Mouse (Mus musculus): ENCODE results near the gene Dach2. TPM values are rescaled to one million over a fixed set of nuclear protein-coding genes. Genes with fewer than 3 reads are reported as not detected.

Dach2 gene
- polyA plus RNA-seq, 1 experiment from 2014 or later: 5.5 TPM

- no peak; the same call in 1 of the 2 replicates for ATAC-seq
- Histone ChIP-seq H3K27ac (no peak overlapping the region), H3K9me3 (replicated peaks) (no peaks in the 10 kb centered on the region), H3K4me1 (no peaks in the 10 kb centered on the region), H3K36me3 (ENCODE audit: poor library complexity, severe bottlenecking) (no peaks in the 10 kb centered on the region), H3K4me3 (no peak overlapping the region), H3K4me2 (no peak overlapping the region), H3K9ac (no peak overlapping the region), H3K27me3 (no peaks in the 10 kb centered on the region)
- WGBS: 26% methylated on average over 2 of the region's 2 CpGs
Measured at GRCm38 (mm10) chrX:113687163-113687562, 389.9 kb downstream of the Dach2 start.

DNA sequence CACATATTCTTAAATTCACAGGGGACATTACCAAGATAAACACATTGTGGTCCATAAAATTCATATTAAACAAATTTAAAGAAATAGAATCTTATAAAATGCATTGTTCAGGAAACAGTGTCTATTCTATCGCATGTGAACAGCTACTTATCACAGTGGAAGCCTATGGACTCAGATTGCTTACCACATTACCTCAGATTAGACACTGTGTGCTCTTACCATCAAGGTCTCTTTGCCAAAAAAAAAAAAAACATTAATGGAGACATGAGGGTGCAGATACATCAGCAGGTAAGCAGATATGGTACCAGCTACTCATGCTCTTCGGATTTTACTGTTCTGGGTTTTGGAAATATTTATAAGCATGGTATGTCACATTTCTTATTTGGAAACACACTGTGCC lies 415.1 kb downstream of the Dach2 start:
- no peaks in the 10 kb centered on the region for H3K27me3 ChIP-seq
- H3K4me2 ChIP-seq: no peak overlapping the region
- no peaks in the 10 kb centered on the region for H3K36me3 ChIP-seq (ENCODE audit: poor library complexity, severe bottlenecking)
- H3K4me3 ChIP-seq: no peak overlapping the region
- ATAC-seq: no peak
- WGBS: 89% methylated on average over 2 of the region's 2 CpGs
- H3K27ac ChIP-seq: no peak overlapping the region
- no peaks in the 10 kb centered on the region for H3K4me1 ChIP-seq
- H3K9me3 ChIP-seq (replicated peaks): no peaks in the 10 kb centered on the region
- no peak overlapping the region for H3K9ac ChIP-seq

DNA sequence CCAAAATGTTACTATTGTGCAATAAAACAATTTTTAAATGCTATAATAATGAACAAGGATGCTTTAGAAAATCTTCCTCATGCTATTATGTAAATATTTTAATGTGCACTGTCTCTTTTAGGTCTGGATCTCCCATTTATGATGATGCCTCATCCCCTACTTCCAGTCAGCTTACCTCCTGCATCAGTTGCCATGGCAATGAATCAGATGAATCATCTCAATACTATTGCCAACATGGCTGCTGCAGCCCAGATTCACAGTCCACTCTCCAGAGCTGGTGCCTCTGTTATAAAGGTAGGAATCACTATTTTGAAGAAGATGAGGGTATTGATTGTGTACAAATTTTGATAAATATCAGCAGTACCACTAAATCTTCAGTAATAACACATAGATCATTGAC lies 426.8 kb downstream of the Dach2 start:
- no peak for ATAC-seq
- Histone ChIP-seq H3K36me3 (ENCODE audit: poor library complexity, severe bottlenecking) (no peaks in the 10 kb centered on the region), H3K27ac (no peak overlapping the region), H3K4me2 (no peak overlapping the region), H3K4me1 (no peaks in the 10 kb centered on the region), H3K9me3 (replicated peaks) (no peaks in the 10 kb centered on the region), H3K27me3 (no peaks in the 10 kb centered on the region), H3K4me3 (no peak overlapping the region), H3K9ac (no peak overlapping the region)

DNA sequence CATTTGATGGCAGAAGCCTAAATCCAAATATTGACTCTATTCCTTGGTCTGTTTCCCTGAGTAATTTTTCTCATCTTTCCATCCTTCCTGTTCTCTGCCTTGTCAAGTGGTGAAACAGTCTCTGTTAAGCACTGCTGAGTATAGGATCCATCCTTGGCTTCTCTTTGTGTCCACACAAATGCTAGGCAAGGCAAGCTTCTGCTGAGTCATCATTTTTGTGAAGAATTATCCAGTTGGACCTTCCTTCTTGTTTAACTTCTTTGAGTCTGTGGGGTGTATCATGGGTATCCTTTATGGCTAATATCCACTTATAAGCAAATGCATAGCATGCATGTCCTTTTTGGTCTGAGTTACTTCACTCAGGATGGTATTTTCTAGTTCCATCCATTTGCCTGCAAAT lies 449.8 kb downstream of the Dach2 start:
- H3K9ac ChIP-seq: no peak overlapping the region
- no peaks in the 10 kb centered on the region for H3K27me3 ChIP-seq
- no peaks in the 10 kb centered on the region for H3K4me1 ChIP-seq

DNA sequence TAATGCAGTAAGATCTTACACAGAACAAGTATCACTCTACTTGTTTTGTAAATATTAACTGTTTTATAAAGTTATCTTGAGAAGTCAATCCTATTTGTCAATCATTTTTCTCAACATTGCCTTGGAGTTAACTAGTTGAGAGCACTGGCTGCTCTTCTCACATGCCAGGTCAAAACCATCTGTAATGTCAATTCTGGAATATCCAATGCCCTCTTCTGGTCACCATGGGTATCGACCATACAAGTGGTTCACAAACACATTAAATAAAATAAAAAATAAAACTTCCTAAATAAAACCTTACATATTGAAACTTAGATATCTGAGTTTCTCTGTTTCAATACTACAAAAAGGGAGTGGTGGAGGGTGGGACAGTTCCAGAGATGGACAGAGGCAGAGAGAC lies 495.0 kb downstream of the Dach2 start:
- WGBS: 18% methylated on average over 1 of the region's 1 CpGs
- no peaks in the 10 kb centered on the region for H3K27me3 ChIP-seq
- no peaks in the 10 kb centered on the region for H3K4me1 ChIP-seq
- no peaks in the 10 kb centered on the region for H3K36me3 ChIP-seq (ENCODE audit: poor library complexity, severe bottlenecking)
- no peaks in the 10 kb centered on the region for H3K9me3 ChIP-seq (replicated peaks)
- no peak overlapping the region for H3K9ac ChIP-seq
- ATAC-seq: no peak
- H3K4me3 ChIP-seq: no peak overlapping the region
- no peak overlapping the region for H3K4me2 ChIP-seq
- no peak overlapping the region for H3K27ac ChIP-seq

More for the DNA sequence above, 449.8 kb downstream of the Dach2 start:
- H3K9me3 ChIP-seq (replicated peaks): no peaks in the 10 kb centered on the region
- ATAC-seq: no peak
- H3K4me3 ChIP-seq: no peak overlapping the region
- H3K27ac ChIP-seq: no peak overlapping the region
- H3K4me2 ChIP-seq: no peak overlapping the region
- H3K36me3 ChIP-seq (ENCODE audit: poor library complexity, severe bottlenecking): no peaks in the 10 kb centered on the region

DNA sequence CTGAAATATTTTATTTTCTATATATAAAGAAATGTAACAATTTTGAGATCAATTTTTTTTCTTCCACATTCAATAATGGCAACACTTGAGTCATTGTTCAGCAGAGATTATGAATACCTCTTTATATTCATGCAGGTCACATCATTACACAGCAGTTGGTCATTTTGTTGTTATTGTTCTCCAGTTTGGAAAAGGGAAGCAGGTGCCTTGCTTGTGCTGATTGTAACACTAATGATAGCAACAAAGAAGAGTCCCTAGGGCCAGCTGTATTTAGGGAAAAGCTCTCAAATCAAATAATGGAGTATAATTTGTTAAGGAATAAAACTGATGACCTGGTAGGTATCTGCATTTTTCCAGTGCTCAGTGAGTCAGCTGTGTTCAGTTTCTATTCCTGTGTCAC lies 513.1 kb downstream of the Dach2 start:
- Histone ChIP-seq H3K9me3 (replicated peaks) (no peaks in the 10 kb centered on the region), H3K27me3 (no peaks in the 10 kb centered on the region), H3K27ac (no peak overlapping the region), H3K4me1 (no peaks in the 10 kb centered on the region), H3K9ac (no peak overlapping the region), H3K36me3 (ENCODE audit: poor library complexity, severe bottlenecking) (no peaks in the 10 kb centered on the region), H3K4me3 (no peak overlapping the region), H3K4me2 (no peak overlapping the region)
- no peak for ATAC-seq

DNA sequence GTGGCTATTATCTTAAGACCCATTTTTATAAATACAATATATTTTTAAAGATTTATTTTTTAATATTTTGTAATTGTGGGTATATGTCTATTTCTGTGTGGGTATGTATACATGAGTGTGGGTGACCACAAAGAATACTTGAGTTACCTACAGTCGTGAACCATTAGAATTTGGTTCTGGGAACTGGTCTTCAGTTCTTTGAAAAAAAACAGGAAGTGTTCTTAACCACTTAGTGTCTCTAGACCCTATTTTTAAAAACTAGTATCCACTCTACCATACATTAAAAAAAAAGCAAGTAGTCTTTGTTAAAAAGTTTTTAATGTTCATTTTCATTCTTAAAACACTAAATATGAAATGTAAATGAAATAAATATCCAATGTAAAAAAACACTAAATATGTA lies 529.5 kb downstream of the Dach2 start:
- H3K4me3 ChIP-seq: no peak overlapping the region

GRCm38 (mm10) chrX:113833062-113833461 lies 535.8 kb downstream of the Dach2 start:
- WGBS: 94% methylated on average over 1 of the region's 1 CpGs
- Histone ChIP-seq H3K4me3 (no peak overlapping the region), H3K4me2 (no peak overlapping the region), H3K27ac (no peak overlapping the region), H3K9ac (no peak overlapping the region), H3K36me3 (ENCODE audit: poor library complexity, severe bottlenecking) (no peaks in the 10 kb centered on the region), H3K4me1 (no peaks in the 10 kb centered on the region), H3K9me3 (replicated peaks) (no peaks in the 10 kb centered on the region), H3K27me3 (no peaks in the 10 kb centered on the region)
- no peak for ATAC-seq

More for the DNA sequence above, 529.5 kb downstream of the Dach2 start:
- Histone ChIP-seq H3K27ac (no peak overlapping the region), H3K27me3 (no peaks in the 10 kb centered on the region), H3K4me2 (no peak overlapping the region), H3K9me3 (replicated peaks) (no peaks in the 10 kb centered on the region), H3K9ac (no peak overlapping the region), H3K4me1 (no peaks in the 10 kb centered on the region), H3K36me3 (ENCODE audit: poor library complexity, severe bottlenecking) (no peaks in the 10 kb centered on the region)
- no peak for ATAC-seq
- 79% methylated on average over 1 of the region's 1 CpGs for WGBS

DNA sequence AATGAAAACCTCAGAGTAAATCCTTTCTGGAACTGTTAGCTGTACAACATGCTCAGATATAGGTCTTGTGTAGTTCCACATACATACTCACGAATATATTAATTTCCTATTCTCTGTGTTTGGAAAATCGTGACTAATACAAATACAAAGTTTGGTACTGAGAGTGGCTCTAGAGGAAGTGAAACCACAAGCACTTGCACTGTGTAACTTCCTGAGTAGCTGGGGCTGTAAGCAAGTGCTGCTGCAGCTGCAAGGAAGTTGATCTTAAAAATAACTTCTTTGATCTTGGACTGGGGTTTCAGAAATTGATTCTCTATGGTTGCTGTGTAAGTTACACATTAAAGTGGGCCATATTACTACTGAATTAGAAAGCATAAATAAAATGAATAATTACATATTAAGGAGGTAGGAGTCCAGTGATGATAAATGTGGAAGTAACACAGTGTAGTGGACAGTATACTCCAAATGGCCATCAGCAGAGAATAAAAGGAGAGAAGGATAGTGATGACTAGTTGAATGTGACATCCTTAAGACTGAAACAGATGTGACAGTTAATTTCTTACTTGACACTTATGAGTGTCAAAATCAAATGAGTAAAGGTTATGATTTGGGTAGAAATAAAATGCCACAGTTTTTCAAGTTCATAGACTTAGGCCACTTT lies 570.7 kb downstream of the Dach2 start:
- H3K4me3 ChIP-seq: no peak overlapping the region
- no peak overlapping the region for H3K4me2 ChIP-seq
- no peaks in the 10 kb centered on the region for H3K36me3 ChIP-seq (ENCODE audit: poor library complexity, severe bottlenecking)
- no peaks in the 10 kb centered on the region for H3K27me3 ChIP-seq
- no peak overlapping the region for H3K9ac ChIP-seq
- no peaks in the 10 kb centered on the region for H3K9me3 ChIP-seq (replicated peaks)
- no peak overlapping the region for H3K27ac ChIP-seq
- no peaks in the 10 kb centered on the region for H3K4me1 ChIP-seq
- 86% methylated on average over 2 of the region's 2 CpGs for WGBS
- no peak for ATAC-seq

Other genes with a start within 250 kb of the Dach2 start
- 11.9 and 13.5 TPM in 2 replicates for gene Chm, start 112.0 kb upstream of the Dach2 start, polyA plus RNA-seq (2015; fragmentation: Nextera tagmentation; extraction: Ambion mirVana)